Mouse (Mus musculus) ES-E14 (cell line): ENCODE data around the gene Hist1h2ah. TPM values are rescaled to one million over a fixed set of nuclear protein-coding genes. Genes with fewer than 3 reads are reported as not detected.
"Not testable (repeated sequence)": the region's sequence is repeated elsewhere in the genome, so short reads cannot be mapped to it uniquely, and the experiment has no call there.

Source experiments
- DNase-seq: peaks from one replicate; pipeline ENCODE4 v3.0.0-alpha.2; 2013; ENCODE audit warnings: low read depth, low spot score
- H3K27ac ChIP-seq: 2 replicates; pipeline ENCODE4 v1.5.1; 2012; ENCODE audit warnings: low read depth, mild to moderate bottlenecking, low read length, moderate library complexity, mixed read lengths; ENCODE audit not compliant: poor library complexity, insufficient read depth, severe bottlenecking
- H3K36me3 ChIP-seq: 2 replicates; pipeline ENCODE4 v1.6.1; 2012; ENCODE audit warnings: mild to moderate bottlenecking, low read length, moderate library complexity, mixed read lengths; ENCODE audit not compliant: control insufficient read depth, poor library complexity, insufficient read depth, severe bottlenecking
- H3K4me1 ChIP-seq, 2 experiments: fragments of 150-350 bp in 1 of 2; sonication (generic) in 1 of 2; 2 replicates each; pipeline ENCODE4 v1.6.1; 2012; ENCODE audit warnings: low read length in 2 of 2, mild to moderate bottlenecking in 1 of 2, mixed read lengths in 1 of 2; ENCODE audit not compliant: control insufficient read depth in 2 of 2, insufficient read depth in 2 of 2, poor library complexity in 1 of 2
- H3K4me3 ChIP-seq, 2 experiments: fragments of 150-350 bp in 1 of 2; sonication (generic) in 1 of 2; 2 replicates each; pipeline ENCODE4 v1.5.1; 2012; ENCODE audit warnings: low read length in 2 of 2, low read depth in 1 of 2, mild to moderate bottlenecking in 1 of 2, mixed read lengths in 1 of 2; ENCODE audit not compliant: insufficient read depth in 1 of 2, poor library complexity in 1 of 2, severe bottlenecking in 1 of 2
- H3K9ac ChIP-seq: 2 replicates; pipeline ENCODE4 v1.6.1; 2012; ENCODE audit warnings: low read depth, mild to moderate bottlenecking, low read length, mixed read lengths; ENCODE audit not compliant: poor library complexity, insufficient read depth, severe bottlenecking
- H3K9me3 ChIP-seq: fragments of 150-350 bp; sonication (generic); 2 replicates; pipeline ENCODE4 v1.6.1; 2012; ENCODE audit warnings: low read depth, mild to moderate bottlenecking, low read length; ENCODE audit not compliant: control insufficient read depth, insufficient read depth
- CHD2 ChIP-seq: IDR thresholded peaks from 2 replicates; pipeline ENCODE4 v1.6.1; 2014; ENCODE audit warnings: mild to moderate bottlenecking, low read depth, low read length, inconsistent platforms
- HCFC1 ChIP-seq: IDR thresholded peaks from 2 replicates; pipeline ENCODE4 v1.6.1; 2012; ENCODE audit warnings: low read length, inconsistent platforms, borderline replicate concordance; ENCODE audit not compliant: insufficient read depth
- MAFK ChIP-seq: IDR thresholded peaks from 2 replicates; pipeline ENCODE4 v1.6.1; 2014; ENCODE audit warnings: mild to moderate bottlenecking, low read depth, low read length, inconsistent platforms; ENCODE audit not compliant: insufficient read depth
- ZC3H11A ChIP-seq: IDR thresholded peaks from 2 replicates; pipeline ENCODE4 v1.6.1; 2012; ENCODE audit warnings: low read depth, mild to moderate bottlenecking, inconsistent platforms, low read length, borderline replicate concordance
- ZNF384 ChIP-seq: IDR thresholded peaks from 2 replicates; pipeline ENCODE4 v1.6.1; 2012; ENCODE audit warnings: low read depth, low read length, inconsistent platforms
- in situ Hi-C, 2 experiments: fragments of 600-800 bp; cut with MboI; formaldehyde crosslinking; loops; one replicate each; pipeline ENCODE4 v1.15.1; 2025; ENCODE audit warnings: low sequenced_read_pairs in 2 of 2, inconsistent platforms in 1 of 2; ENCODE audit not compliant: unreplicated experiment in 2 of 2
- total RNA-seq: library from RNA; depleted of rRNA; stranded (reverse); fragments of 300-350 nt; gene quantifications from 2 replicates; pipeline ENCODE4 v1.2.3, GENCODE M21; 2012; rRNA removed

Gene Hist1h2ah
- 1,543 and 2,450 TPM in 2 replicates for total RNA-seq

DNA sequence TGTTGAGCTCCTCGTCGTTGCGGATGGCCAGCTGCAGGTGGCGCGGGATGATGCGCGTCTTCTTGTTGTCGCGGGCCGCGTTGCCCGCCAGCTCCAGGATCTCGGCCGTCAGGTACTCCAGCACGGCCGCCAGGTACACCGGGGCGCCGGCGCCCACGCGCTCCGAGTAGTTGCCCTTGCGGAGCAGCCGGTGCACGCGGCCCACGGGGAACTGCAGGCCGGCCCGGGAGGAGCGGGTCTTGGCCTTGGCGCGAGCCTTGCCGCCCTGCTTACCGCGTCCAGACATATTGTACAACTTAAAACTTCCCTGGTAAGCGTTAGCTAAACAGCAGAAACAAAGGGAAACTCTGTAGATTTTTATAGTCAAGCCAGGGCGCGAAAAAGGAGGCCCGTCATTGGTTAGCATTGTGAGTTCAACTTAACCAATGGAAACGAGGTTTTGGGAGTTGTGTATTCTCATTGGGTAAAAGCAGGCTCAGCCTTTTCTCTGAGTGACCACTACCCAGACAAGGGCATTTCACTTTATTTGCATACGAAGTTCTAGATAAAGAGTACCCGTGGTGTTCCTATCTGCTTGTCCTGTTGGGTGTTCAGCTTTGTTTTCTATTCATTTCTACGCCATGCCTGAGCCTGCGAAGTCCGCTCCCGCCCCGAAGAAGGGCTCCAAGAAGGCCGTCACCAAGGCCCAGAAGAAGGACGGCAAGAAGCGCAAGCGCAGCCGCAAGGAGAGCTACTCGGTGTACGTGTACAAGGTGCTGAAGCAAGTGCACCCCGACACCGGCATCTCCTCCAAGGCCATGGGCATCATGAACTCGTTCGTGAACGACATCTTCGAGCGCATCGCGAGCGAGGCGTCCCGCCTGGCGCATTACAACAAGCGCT, at the start of gene Hist1h2ah, which contains the start of gene Hist1h2bk:
Hist1h2ah (minus strand) TSS at position 302 of the 882 bp plus-strand sequence.
Hist1h2bk (plus strand) TSS at position 604 of the 882 bp plus-strand sequence.
- Histone ChIP-seq H3K4me1 (peaks cover 0 to 10% of the 10 kb centered on the region in 2 experiments; a peak in 1 of 4 replicates), H3K9ac (peak within 1 kb of the TSS; percentile 90), H3K4me3 (peak within 1 kb of the TSS; percentile 67 to 74), H3K27ac (peak within 1 kb of the TSS; percentile 89)
- in situ Hi-C loops = loop anchor here (10.0 to 25.0 kb wide), 8 partner anchors 298 to 1727 kb away; partner anchors contain the start of genes Hist1h4j (in 2 of the 2), Abt1 (in 1 of the 2), Hist1h1a (in 1 of the 2) and Hist1h1d (in 1 of the 2)
- H3K9me3 ChIP-seq, H3K36me3 ChIP-seq: not testable (repeated sequence)
- DNase-seq = peak; percentile 95

DNA sequence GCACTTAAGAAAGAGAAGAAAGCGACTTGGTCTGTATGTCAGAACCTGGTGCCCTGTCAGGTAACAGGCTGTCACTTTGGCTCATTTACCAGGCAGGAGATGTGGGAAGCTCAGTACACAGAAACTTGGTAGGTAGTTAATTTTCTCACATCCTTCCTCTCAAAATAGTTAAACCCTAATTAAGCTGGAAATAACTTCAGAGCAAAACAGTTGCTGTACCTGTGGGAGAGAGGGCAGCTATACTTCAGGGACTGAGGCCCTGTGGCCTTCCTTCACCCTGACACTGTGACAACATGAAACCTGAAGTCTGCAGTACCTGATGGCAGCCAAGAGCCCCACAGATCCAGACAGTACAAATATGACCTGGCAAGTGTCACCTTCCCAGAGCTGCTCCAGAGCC, 48.8 kb upstream of the Hist1h2ah start, which contains the start of gene Vmn1r188:
Vmn1r188 (plus strand) TSS at position 301 of the 400 bp plus-strand sequence.
- not testable (repeated sequence) for H3K4me3 ChIP-seq, H3K9me3 ChIP-seq, DNase-seq, H3K9ac ChIP-seq, H3K27ac ChIP-seq, H3K36me3 ChIP-seq, H3K4me1 ChIP-seq
- in situ Hi-C loops = loop anchor here (25.0 kb wide), 1 partner anchor 1153 kb away; the partner anchor contains the start of genes Vmn1r222 (in 2 of the 2) and Vmn1r223 (in 2 of the 2)

- Histone ChIP-seq H3K9ac (no peak overlapping the region), H3K4me1 (no peaks in the 10 kb centered on the region), H3K4me3 (no peak overlapping the region), H3K9me3 (no peaks in the 10 kb centered on the region), H3K27ac (no peak overlapping the region), H3K36me3 (no peaks in the 10 kb centered on the region)
- TF ChIP-seq ZNF384 (no peak), HCFC1 (no peak), MAFK (no peak)
- no peak for DNase-seq
- in situ Hi-C loops = no loop called here
These were observed 28.1 kb upstream of the Hist1h2ah start for GRCm38 (mm10) chr13:22063468-22063867.

DNA sequence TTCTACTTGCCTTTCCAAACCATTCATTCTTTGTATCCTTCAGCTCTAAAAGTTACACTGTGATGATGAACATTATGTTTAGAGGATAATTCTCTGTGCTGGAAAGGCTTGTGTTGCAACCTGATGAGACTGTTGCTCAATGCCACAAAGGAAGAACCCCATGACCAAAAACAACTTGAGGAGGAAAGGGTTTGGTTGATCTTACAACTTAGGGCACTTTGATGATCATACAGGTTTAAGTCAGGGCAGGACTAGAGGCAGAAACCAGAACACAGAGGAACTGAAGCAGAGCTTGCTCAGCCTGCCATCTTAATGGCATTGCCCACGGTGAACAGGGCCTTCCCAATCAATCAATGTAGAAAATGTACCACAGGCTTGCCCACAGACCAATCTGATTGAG, 26.1 kb upstream of the Hist1h2ah start:
- H3K9me3 ChIP-seq = no peaks in the 10 kb centered on the region
- no peak overlapping the region for H3K4me3 ChIP-seq
- in situ Hi-C loops = no loop called here
- no peak overlapping the region for H3K9ac ChIP-seq
- H3K27ac ChIP-seq = no peak overlapping the region
- no peak for DNase-seq
- no peaks in the 10 kb centered on the region for H3K4me1 ChIP-seq
- TF ChIP-seq MAFK (no peak), HCFC1 (no peak), CHD2 (no peak), ZNF384 (no peak), ZC3H11A (no peak)
- no peaks in the 10 kb centered on the region for H3K36me3 ChIP-seq

DNA sequence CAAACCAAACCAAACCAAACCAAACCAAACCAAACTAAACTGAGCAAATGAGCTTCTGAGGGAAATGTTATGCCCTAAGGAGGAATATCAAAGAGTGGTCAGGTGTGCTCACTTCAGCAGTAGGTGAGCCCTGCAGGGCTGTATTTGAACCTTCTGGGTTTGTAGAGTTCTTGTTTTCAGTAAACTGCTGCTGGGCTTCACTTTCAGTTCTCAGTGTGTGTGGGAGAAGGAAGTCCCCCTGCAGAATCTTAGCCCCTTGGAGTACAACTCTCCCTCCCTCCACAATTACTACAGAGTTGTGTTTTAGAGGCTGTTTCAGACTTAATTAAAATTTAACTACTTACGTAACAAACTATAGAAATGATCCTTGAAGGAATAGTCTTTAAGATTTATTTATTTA, 18.4 kb upstream of the Hist1h2ah start:
- no peak for DNase-seq
- TF ChIP-seq ZNF384 = no peak
- no peak for TF ChIP-seq HCFC1
- TF ChIP-seq CHD2 = no peak
- TF ChIP-seq MAFK = no peak
- no peak for TF ChIP-seq ZC3H11A
- Histone ChIP-seq H3K36me3 (no peaks in the 10 kb centered on the region), H3K27ac (no peak overlapping the region), H3K9me3 (no peaks in the 10 kb centered on the region), H3K9ac (no peak overlapping the region), H3K4me3 (no peak overlapping the region), H3K4me1 (no peaks in the 10 kb centered on the region)
- in situ Hi-C loops = loop anchor here in 1 of 2 experiments (10.0 kb wide), 1 partner anchor 1351 kb away; no protein-coding TSS in a partner anchor
